Mouse (Mus musculus): ENCODE results near the gene Junb. TPM values are rescaled to one million over a fixed set of nuclear protein-coding genes. Genes with fewer than 3 reads are reported as not detected.
A peak's percentile ranks its signal among the peaks of the same experiment; 100 is the strongest.

The Junb gene
- polyA plus RNA-seq, 1 experiment from 2014 or later: 21.9 TPM

DNA sequence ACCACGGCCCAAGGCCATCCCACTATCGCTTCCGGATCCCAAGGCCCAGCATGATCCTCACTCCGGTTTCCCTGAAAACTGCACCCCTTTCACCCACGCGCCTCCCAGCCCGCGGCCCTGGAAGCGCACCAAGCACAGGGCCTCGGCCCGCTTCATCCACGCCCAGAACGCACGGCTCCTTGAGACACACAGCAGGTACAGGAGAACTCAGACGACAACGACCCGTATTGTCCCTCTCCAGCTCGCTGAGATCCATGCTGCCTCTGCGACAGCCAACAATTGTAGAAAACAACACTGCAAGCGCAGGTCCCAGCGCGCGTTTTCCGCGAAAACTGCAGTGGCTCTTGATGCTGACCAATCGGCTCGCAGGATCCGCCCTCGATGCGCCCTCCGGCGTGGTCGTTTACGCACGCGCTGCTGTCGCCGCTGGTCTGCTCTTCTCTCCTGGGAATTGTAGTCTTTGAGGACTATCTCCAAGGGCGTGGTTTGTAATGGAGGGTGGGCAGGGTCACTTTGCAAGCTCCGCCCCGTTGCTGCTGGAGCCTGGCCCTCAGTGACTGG, 12.7 kb downstream of the Junb start:
- peak overlapping the region; percentile 97 for H3K4me2 ChIP-seq (ENCODE audit: low read depth, low read length)
- no peaks in the 10 kb centered on the region for H3K9me3 ChIP-seq (ENCODE audit: low read length)
- H3K36me3 ChIP-seq (replicated peaks; ENCODE audit: insufficient read depth, low read length): peaks cover 13% of the 10 kb centered on the region; the same call in 1 of the 2 replicates
- 2% methylated on average over 41 of the region's 41 CpGs for WGBS (ENCODE audit: insufficient replicate concordance)
- TF ChIP-seq CTCF (IDR thresholded peaks at IDR 0.05; ENCODE audit: low read depth) (no peak), EP300 (IDR thresholded peaks at IDR 0.05; ENCODE audit: low read depth) (no peak; the same call in 1 of the 2 replicates)
- H3K9ac ChIP-seq (replicated peaks): peak overlapping the region; percentile 77
- ATAC-seq (peak; percentile 85), DNase-seq (peak; percentile 96)
- H3K4me3 ChIP-seq (ENCODE audit: low read depth, low read length): peak overlapping the region; percentile 72
- H3K27me3 ChIP-seq (ENCODE audit: insufficient read depth, low read length): no peaks in the 10 kb centered on the region
- H3K27ac ChIP-seq (ENCODE audit: low read depth): peak overlapping the region; percentile 98
- peaks cover 37% of the 10 kb centered on the region for H3K4me1 ChIP-seq (ENCODE audit: insufficient read depth)

DNA sequence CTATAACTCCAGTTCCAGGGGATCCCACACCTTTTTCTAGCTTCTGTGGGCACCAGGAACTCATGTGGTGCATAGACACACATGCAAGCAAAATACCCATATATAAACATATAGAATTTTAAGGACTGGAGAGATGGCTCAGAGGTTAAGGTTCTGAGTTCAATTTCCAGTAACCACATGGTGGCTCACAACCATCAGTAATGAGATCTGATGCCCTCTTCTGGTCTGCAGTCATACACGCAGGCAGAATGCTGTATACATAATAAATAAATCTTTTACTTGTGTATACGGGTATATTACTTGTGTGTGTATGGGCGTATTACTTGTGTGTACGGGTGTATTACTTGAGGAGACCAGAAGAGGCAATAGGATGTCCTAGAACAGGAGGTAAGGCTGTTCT, 14.6 kb downstream of the Junb start:
- peak overlapping the region; percentile 97; the same call in 1 of the 2 replicates for H3K4me2 ChIP-seq (ENCODE audit: low read depth, low read length)
- peaks cover 13% of the 10 kb centered on the region; the same call in 1 of the 2 replicates for H3K36me3 ChIP-seq (replicated peaks; ENCODE audit: insufficient read depth, low read length)
- no peaks in the 10 kb centered on the region for H3K27me3 ChIP-seq (ENCODE audit: insufficient read depth, low read length)
- no peaks in the 10 kb centered on the region for H3K9me3 ChIP-seq (ENCODE audit: low read length)
- H3K27ac ChIP-seq (ENCODE audit: low read depth): no peak overlapping the region
- no peak overlapping the region for H3K4me3 ChIP-seq (ENCODE audit: low read depth, low read length)
- TF ChIP-seq CTCF (IDR thresholded peaks at IDR 0.05; ENCODE audit: low read depth): peak; percentile 49
- TF ChIP-seq EP300 (IDR thresholded peaks at IDR 0.05; ENCODE audit: low read depth): no peak
- H3K4me1 ChIP-seq (ENCODE audit: insufficient read depth): peaks cover 32% of the 10 kb centered on the region
- no peak for DNase-seq
- ATAC-seq: no peak
- H3K9ac ChIP-seq (replicated peaks): no peak overlapping the region
- WGBS (ENCODE audit: insufficient replicate concordance): 80% methylated on average over 4 of the region's 4 CpGs

DNA sequence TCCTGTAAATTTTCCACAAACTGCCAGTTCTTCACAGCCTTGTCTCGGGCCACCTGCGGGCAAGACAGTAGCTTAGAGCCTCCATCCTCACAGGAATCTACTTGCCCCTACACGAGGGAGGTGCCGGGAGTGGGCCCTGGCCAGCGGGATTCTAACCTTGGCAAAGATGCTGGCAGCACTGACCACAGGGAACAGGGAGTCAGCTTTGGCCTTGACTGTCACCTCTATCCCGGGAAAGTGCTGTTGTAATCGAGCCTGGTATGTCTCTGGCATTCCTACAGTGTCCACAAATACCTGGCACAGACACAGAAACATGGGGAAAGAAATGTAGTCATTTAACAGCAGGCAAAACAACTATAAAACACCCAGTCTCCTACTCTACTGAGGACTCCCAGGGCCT, 18.7 kb downstream of the Junb start:
- Histone ChIP-seq H3K27me3 (ENCODE audit: insufficient read depth, low read length) (no peaks in the 10 kb centered on the region), H3K4me3 (ENCODE audit: low read depth, low read length) (no peak overlapping the region), H3K36me3 (replicated peaks; ENCODE audit: insufficient read depth, low read length) (peaks cover 29% of the 10 kb centered on the region), H3K9ac (replicated peaks) (no peak overlapping the region), H3K4me1 (ENCODE audit: insufficient read depth) (peaks cover 1% of the 10 kb centered on the region), H3K4me2 (ENCODE audit: low read depth, low read length) (no peak overlapping the region), H3K27ac (ENCODE audit: low read depth) (0 out of 2 replicates have a peak overlapping the region, but pooled peaks have one; percentile 9), H3K9me3 (ENCODE audit: low read length) (no peaks in the 10 kb centered on the region)
- 76% methylated on average over 7 of the region's 7 CpGs for WGBS (ENCODE audit: insufficient replicate concordance)
- DNase-seq: no peak
- TF ChIP-seq EP300 (IDR thresholded peaks at IDR 0.05; ENCODE audit: low read depth) (no peak), CTCF (IDR thresholded peaks at IDR 0.05; ENCODE audit: low read depth) (no peak)
- ATAC-seq: peak; percentile 86

DNA sequence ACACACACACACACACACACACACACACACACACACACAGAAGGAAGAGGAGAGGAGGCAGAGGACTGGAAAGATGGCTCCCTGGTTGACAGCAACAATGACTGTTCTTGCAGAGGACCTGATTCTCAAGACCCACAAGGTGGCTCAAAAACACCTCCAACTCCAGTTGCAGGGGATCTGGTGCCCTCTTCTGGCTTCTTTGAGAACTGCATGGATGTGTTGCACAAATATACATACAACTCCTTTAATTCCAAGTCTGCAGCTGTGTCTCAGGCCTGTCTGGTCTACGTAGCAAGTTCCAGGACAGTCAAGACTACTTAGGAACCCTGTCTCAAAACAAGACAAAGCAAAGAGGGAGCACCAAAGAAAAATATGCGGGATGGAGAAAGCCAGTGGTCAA, 21.8 kb downstream of the Junb start:
- ATAC-seq: no peak
- Histone ChIP-seq H3K4me3 (ENCODE audit: low read depth, low read length) (no peak overlapping the region), H3K4me1 (ENCODE audit: insufficient read depth) (peaks cover 4% of the 10 kb centered on the region; the same call in 1 of the 2 replicates), H3K27me3 (ENCODE audit: insufficient read depth, low read length) (peaks cover 9% of the 10 kb centered on the region), H3K9ac (replicated peaks) (no peak overlapping the region), H3K36me3 (replicated peaks; ENCODE audit: insufficient read depth, low read length) (peaks cover 23% of the 10 kb centered on the region), H3K9me3 (ENCODE audit: low read length) (no peaks in the 10 kb centered on the region), H3K4me2 (ENCODE audit: low read depth, low read length) (no peak overlapping the region), H3K27ac (ENCODE audit: low read depth) (no peak overlapping the region)
- peak; percentile 86 for DNase-seq
- TF ChIP-seq EP300 (IDR thresholded peaks at IDR 0.05; ENCODE audit: low read depth): no peak
- peak; percentile 93 for TF ChIP-seq CTCF (IDR thresholded peaks at IDR 0.05; ENCODE audit: low read depth)
- WGBS (ENCODE audit: insufficient replicate concordance): 59% methylated on average over 2 of the region's 2 CpGs

DNA sequence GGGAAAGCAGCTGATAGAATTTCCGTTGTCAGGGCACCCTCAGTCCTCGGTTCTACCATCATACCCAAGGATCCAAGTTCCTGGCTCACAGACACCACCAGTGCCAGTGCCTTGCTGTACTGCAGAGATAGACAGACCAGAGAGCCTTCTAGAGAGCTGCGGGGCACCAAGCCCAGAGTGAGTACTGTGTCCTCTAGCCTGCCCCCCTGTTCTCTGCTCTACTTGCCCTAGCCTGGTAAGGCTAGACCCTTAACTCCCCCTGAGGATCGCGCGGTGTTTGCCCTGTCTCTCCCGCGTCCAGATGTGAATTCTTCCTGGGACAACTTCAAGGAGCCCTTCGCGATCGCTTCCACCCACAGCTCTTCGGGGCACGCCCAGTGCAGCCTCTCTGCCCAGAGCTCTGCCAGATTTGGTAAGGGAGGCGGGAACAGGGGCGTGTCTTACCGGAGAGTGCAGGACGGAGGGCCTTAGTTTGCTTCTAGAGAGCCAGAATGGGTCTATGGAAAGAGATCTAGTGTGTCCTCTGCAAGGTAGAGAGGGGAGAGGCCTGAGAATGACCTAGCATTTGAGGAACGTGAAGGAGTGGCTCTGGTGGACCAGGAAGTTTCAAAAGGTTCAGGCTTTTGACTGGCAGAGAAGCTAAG, 25.8 kb downstream of the Junb start:
- Histone ChIP-seq H3K4me2 (ENCODE audit: low read depth, low read length) (peak overlapping the region; percentile 7; the same call in 1 of the 2 replicates), H3K27me3 (ENCODE audit: insufficient read depth, low read length) (peaks cover 34% of the 10 kb centered on the region), H3K4me1 (ENCODE audit: insufficient read depth) (peaks cover 4% of the 10 kb centered on the region; the same call in 1 of the 2 replicates), H3K9me3 (ENCODE audit: low read length) (no peaks in the 10 kb centered on the region), H3K4me3 (ENCODE audit: low read depth, low read length) (no peak overlapping the region), H3K36me3 (replicated peaks; ENCODE audit: insufficient read depth, low read length) (peaks cover 11% of the 10 kb centered on the region), H3K9ac (replicated peaks) (no peak overlapping the region), H3K27ac (ENCODE audit: low read depth) (no peak overlapping the region)
- ATAC-seq (peak; percentile 35; the same call in 1 of the 2 replicates), DNase-seq (peak; percentile 67)
- 4% methylated on average over 18 of the region's 18 CpGs for WGBS (ENCODE audit: insufficient replicate concordance)
- TF ChIP-seq CTCF (IDR thresholded peaks at IDR 0.05; ENCODE audit: low read depth) (no peak), EP300 (IDR thresholded peaks at IDR 0.05; ENCODE audit: low read depth) (no peak)

DNA sequence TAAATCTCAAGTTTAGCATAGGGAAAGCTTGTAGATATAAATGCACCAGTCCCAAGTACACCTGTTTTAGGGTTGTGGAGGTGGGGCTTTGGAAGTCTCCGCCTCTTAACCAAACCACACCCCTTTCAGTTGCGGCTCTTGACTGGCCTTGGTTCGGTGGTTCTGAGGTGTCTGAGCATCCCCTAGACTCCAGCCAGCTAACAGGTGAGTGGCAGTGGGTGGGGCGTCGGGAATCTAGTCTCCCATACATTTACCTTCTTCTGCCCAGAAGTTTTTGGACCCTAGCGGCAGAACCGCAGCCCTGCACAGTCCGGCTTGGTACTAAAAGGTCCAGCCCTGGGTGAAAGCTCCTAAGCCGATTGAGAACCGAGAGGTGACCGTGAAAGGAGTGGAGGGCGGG, 28.8 kb downstream of the Junb start:
- Histone ChIP-seq H3K9me3 (ENCODE audit: low read length) (no peaks in the 10 kb centered on the region), H3K27ac (ENCODE audit: low read depth) (no peak overlapping the region), H3K4me2 (ENCODE audit: low read depth, low read length) (no peak overlapping the region), H3K9ac (replicated peaks) (no peak overlapping the region), H3K4me1 (ENCODE audit: insufficient read depth) (peaks cover 9% of the 10 kb centered on the region), H3K4me3 (ENCODE audit: low read depth, low read length) (no peak overlapping the region), H3K36me3 (replicated peaks; ENCODE audit: insufficient read depth, low read length) (no peaks in the 10 kb centered on the region), H3K27me3 (ENCODE audit: insufficient read depth, low read length) (peaks cover 63% of the 10 kb centered on the region)
- no peak for TF ChIP-seq CTCF (IDR thresholded peaks at IDR 0.05; ENCODE audit: low read depth)
- no peak for TF ChIP-seq EP300 (IDR thresholded peaks at IDR 0.05; ENCODE audit: low read depth)
- ATAC-seq (no peak), DNase-seq (no peak)
- WGBS (ENCODE audit: insufficient replicate concordance): 17% methylated on average over 12 of the region's 12 CpGs

Measured in liver, postnatal 0 days (tissue).